Mouse (Mus musculus) urinary bladder, postnatal 14 days (tissue): ENCODE data around the gene Gpr75.

Experiments
- DNase-seq: peaks from one replicate; pipeline ENCODE4 v3.0.0; 2021; ENCODE audit warnings: low spot score

The Gpr75 gene

DNA sequence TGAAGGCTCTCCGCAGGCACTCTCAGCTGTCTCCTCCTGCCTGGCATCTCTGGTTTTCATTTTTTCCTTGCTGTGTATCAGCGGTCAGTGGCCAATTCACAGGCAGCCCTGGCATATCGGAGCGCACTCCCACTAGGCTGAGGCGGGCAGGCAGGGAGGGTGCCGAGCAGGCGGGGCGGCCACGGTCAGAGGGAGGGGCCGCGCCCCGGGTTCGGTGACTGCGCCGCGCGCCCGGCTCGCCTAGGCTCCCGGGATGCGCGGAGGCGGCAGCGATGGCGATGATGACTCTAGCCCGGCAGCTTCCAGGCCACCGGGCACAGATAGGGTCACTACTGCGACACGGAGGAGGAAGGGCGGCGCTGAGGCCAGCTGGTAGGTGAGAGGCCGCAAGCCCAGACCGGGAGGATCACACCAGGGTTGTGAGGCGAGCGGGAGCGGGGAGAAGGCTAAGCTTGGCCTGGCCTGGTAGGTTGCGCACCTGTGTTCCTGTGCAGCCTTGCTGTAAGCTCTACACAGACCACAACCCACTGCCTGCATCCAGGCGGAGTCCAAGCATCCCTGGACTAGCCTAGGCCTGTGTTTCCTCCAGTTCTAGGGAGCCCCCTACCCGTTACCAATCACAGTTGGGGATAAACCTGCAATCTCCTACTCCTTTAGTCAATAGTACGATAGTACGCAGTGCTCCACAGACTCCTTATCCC is at the start of gene Gpr75, which contains the start of gene Asb3:
Gene Gpr75 (plus strand): TSS at position 188 of the 701 bp plus-strand sequence.
Gene Asb3 (plus strand): TSS at position 246 of the 701 bp plus-strand sequence.
- DNase-seq, result peak; percentile 49

DNA sequence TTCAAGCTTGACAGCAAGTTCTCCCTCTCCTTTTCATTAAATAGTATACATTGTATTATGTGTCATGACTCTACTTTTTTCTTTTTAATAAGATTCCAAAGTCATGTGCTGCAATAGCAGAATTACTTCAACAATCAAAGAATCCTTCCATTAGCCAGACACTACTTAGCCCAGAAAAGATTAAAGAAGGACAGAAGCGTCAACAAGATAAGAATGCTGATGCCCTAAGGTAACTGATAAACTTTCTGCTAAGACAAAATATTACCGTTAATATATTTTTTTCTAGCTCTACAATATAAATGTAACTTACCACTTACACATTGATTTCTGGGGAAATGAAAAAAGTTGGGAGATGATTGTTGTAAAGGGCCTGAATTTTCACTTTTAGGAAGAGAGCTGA is 46.4 kb upstream of the Gpr75 start:
- DNase-seq, result no peak

GRCm38 (mm10) chr11:30844355-30844754 is 40.8 kb upstream of the Gpr75 start:
- DNase-seq, result no peak

- DNase-seq, result no peak
These were observed 12.7 kb upstream of the Gpr75 start for GRCm38 (mm10) chr11:30872425-30872824.

GRCm38 (mm10) chr11:30888153-30888552 is 3.0 kb downstream of the Gpr75 start:
- no peak for DNase-seq

DNA sequence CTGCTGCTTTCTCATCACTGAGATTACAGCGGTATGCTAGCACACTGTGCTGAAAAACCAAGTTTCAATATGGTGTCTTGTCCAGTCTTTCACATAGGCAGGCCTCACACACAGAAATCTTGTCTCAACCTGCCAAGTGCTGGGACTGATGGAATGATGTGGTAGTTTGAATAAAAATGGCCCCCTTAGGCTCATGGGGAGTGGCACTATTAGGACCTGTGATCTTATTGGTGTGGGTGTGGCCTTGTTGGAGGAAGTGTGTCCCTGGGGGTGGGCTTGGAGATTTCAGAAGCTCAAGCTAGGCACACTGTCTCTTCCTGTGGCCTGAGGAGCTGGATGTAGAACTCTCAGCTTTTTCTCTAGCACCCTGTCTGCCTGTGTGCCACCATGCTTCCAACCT is 11.0 kb downstream of the Gpr75 start:
- DNase-seq, result no peak

DNA sequence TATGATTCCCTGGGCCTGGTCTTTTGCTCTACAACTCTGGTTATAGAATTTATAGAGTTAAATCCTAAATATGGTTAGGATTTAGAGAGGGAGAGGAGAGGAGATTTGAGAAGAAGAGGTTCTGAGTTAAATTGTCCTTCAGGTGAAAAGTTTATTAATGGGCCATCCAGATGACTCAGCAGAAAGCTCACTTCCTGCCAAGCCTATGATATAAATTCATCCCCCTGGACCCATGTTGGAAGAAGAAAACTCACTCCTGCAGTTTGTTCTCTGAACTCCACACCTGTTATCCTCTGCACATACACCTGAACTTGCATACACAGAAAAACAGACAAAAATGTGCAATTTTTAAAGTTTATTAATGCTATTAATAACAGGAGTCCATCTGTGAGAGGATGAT is 14.2 kb downstream of the Gpr75 start:
- DNase-seq, result no peak

DNA sequence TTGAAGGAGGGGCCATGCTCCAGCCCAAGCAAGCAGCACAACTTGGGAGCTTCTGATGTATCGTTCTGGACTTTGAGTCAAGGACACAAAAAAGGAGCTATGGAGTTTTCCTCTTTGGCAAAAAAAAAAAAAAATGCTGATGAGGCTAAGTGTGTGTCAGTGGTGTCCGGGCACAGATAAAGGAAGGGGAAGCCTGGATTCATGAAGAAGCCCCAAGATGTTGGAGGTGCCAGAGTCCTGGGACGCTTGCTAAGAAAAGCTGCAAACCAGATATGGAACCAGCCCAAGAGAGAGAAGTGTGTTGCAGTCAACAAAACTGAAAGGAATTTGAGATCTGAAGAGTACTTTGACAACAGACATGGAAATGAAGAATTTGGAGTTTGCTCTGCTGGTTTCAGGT is 27.2 kb downstream of the Gpr75 start:
- no peak for DNase-seq

DNA sequence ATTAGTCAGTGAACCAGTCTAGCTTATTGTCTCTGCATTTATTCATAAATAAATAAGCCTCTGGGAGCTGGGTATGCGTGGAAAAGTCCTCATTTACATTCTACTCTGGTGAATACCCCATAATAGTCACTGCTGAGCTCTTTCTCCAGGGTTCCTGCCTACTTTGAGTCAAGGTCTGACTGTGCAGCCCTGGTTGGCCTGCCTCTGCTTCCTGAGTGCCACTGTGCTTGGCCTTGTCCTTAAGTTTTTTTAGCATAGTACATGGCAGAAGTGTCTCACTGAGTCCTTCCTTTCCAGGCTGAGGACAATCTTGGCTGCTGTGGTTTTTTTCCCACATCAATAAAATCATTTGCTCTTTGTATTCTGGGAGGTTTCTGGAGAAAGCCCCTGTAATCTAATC is 35.5 kb downstream of the Gpr75 start:
- DNase-seq, result no peak

GRCm38 (mm10) chr11:30923283-30923682 is 38.1 kb downstream of the Gpr75 start:
- DNase-seq, result no peak

DNA sequence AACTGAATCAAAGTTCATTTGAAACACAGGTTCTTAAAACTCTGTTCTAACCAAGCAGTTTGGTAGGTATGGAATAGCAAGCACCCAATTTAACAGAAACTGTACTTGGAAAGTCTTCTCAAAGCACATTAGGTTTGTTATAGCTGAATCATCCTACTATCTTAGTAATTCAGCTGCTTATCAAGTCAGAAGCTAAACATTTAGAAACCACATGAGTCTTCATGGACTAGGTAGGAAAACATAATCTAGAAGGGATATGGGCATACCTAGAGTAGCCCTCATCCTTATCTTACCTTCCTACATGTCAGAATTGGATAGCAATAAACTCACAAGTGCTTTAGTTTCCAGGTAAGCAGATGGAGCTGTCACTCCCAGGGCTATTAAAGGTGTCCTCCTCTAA is 42.9 kb downstream of the Gpr75 start:
- no peak for DNase-seq

- no peak for DNase-seq
These were observed 43.3 kb downstream of the Gpr75 start for GRCm38 (mm10) chr11:30928498-30928897.
